Mouse (Mus musculus) natural killer cell, adult 2 months (primary cell): ENCODE results near the gene 3110040M04Rik.

Experiments used
- DNase-seq, 2 experiments: peaks; one replicate each; pipeline ENCODE4 v3.0.0; 2022; ENCODE audit warnings: low spot score in 2 of 2

The 3110040M04Rik gene

DNA sequence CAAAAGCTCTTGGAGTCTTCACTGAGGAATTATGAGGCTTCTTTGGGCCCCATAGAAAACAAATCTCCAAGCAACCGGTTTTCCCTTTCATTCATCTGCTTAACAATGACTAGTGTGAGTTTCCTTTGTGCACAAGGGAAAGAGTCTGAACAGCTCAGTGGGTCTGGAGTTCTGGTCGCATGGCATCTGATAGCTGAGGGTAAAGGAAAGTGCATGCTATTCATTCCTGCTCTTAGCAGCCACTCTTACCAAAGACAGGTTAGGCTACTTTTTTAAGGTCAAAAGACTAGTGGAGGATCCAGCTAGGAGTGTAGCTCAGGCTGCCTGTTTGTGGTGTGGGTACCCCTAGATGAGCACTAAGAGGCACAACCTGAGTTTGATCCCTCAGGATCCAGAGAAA, 31.7 kb downstream of the 3110040M04Rik start:
- no peak for DNase-seq

DNA sequence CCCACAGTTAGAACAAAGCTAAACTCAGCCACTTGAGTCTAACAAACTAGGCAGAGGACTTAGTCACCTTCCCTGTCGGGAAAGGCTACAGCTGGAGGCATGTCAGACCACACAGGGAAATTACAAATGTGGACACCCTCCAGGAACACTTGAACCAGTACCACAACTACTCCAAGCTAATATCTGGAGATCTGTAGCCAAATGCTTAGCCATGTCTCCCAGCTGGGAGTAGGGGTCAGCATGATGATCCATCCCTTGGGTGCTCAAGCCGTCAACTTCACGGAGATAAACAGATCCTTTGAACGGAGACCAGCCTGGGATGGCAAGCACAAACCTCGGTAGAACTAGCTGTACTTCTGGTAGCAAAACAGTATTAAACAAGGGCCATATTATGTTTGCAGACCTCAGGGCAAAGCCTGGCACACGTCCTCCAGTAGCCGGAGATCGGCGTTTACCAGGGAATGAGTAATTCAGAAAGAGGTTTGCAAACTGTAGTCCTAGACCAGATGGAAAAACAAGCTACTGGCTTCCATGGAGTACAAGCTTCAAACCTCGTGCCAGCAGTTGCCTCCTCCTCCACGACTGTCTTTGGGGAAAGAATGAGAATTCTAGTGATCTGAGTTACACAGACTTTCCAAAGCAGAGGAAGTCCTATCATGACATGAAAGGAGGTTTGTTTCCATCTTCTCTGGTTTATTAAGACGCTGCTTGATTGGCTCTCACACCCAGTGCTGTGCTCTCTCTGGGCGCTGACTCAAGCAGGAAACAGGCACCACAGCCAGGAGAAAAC, 32.4 kb downstream of the 3110040M04Rik start:
- DNase-seq, result no peak

GRCm38 (mm10) chr1:151237780-151238179, 33.9 kb downstream of the 3110040M04Rik start:
- no peak for DNase-seq

DNA sequence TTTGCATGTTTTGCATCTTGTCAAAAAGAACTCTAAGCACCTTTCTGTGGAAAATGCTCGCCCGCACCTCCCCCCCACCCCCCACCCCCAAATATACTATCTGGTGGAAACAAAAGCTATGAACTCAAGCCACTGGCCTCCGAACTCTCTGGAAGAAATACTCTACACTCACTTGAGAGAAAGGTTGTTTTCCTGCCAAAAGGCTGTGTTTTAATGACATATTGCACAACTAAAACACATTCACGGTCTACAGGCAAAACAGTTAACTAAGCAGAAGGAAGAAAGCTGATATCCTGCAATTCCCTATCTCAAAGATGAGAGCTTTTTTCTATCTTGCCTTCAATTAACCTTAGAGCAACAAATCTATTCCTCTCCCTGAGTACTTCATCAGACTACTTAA, 39.4 kb downstream of the 3110040M04Rik start:
- DNase-seq, result no peak

- DNase-seq, result no peak
Measured at GRCm38 (mm10) chr1:151244013-151244412, 40.1 kb downstream of the 3110040M04Rik start.

DNA sequence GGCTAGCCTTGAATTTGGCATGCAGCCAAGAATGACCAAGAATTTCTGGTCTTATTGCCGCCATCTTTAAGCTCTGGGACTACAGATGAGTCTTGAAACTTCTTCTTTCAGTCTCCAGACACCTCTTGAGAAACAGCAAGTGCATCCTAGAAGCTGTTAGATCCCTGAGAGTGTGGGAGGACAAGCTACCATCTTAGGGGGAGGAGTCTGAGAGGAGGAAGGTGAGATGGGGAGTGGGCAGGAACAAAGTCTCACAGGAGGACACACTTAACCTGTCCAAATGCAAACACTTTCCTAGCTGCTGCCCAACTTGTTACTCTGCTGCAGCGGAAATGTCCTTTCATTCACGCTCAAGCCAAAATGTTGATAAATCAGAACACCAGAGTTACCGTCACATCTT, 40.8 kb downstream of the 3110040M04Rik start:
- no peak for DNase-seq

DNA sequence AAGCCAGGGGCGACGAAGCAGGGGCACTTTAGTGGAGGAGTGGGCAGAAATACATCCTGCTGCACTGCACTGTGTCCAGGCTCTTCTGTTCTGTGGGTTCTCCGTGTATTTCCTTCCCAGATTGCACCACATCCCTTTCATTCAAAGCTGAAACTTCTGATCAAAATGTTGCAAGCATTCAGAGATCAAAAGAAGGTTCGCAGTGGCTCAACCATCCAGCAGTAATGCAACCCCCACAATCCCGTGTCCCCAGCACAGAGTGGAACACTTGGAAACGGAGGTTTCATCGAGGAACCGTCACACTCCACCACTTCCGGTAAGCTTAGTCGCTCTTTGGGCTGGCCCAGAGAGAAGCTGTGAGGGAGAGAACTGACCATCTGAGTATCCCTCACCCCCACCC, 41.2 kb downstream of the 3110040M04Rik start:
- DNase-seq, result no peak

DNA sequence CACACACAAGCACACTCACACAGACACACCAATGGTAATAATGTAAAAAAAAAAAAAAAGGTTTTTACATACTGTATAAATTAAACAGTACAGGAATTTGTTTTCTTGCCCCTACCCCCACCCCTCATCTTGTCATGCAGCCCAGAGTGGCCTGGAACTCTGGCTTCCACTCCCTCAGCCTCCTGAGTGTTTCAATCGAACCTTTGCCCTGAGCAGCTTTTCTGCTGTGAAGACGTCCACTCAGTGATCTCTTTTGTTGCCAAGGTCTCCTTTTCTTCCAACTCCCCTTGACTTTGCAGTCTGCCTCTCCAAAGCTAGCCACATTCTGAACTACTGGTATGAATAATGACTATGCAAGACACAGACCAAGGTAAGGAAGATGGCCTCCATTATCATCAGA, 41.9 kb downstream of the 3110040M04Rik start:
- DNase-seq, result no peak

DNA sequence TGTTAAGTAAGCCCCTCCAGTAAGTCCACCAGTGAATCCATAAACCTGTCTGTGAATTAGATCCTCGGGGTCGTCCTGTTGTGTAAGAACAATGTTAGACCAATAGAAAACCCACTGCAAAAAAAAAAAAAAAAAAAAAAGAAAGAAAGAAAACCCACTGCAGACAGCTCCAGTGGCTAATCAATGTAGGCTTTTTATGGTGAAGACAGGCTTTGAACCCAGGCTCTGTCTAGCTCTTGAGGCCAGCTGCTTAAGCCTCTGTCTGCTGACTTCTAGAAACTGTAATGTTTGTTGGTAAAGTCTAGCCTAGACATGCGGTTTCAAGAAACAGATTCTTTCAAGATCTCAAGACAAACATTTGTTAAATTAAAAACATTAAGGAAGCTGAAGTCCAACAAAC, 46.2 kb downstream of the 3110040M04Rik start:
- DNase-seq, result no peak

- DNase-seq, result peak; percentile 47 to 48
Measured at GRCm38 (mm10) chr1:151250529-151251193, 46.7 kb downstream of the 3110040M04Rik start.

- DNase-seq, result no peak
Measured at GRCm38 (mm10) chr1:151251194-151252010, 47.5 kb downstream of the 3110040M04Rik start.
